Mouse (Mus musculus) intestine, embryonic 16.5 days (tissue): ENCODE data around the gene Sema6c. TPM values are rescaled to one million over a fixed set of nuclear protein-coding genes. Genes with fewer than 3 reads are reported as not detected.
A peak's percentile ranks its signal among the peaks of the same experiment; 100 is the strongest.

Experiments
- ATAC-seq: fragments of 200-750 bp; cut with Nextera tagmentation; 2 replicates; pipeline ENCODE4 v1.8.0; 2017; ENCODE audit warnings: moderate TSS enrichment, moderate library complexity
- H3K27ac ChIP-seq: fragments of 300-500 bp; sonication (generic); 2 replicates; pipeline ENCODE4 v1.5.1; 2014; ENCODE audit warnings: mild to moderate bottlenecking, low read length
- H3K27me3 ChIP-seq: fragments of 300-500 bp; sonication (generic); replicated peaks from 2 replicates; pipeline ENCODE4 v1.6.1; 2014; ENCODE audit warnings: low read length, control low read depth, mixed read lengths; ENCODE audit not compliant: control insufficient read depth, insufficient read depth
- H3K36me3 ChIP-seq: fragments of 300-500 bp; sonication (generic); 2 replicates; pipeline ENCODE4 v1.6.1; 2014; ENCODE audit warnings: low read length, control low read depth; ENCODE audit not compliant: control insufficient read depth, insufficient read depth
- H3K4me1 ChIP-seq: fragments of 300-500 bp; sonication (generic); 2 replicates; pipeline ENCODE4 v1.6.1; 2014; ENCODE audit warnings: low read length, control low read depth, mixed read lengths; ENCODE audit not compliant: control insufficient read depth, insufficient read depth
- H3K4me2 ChIP-seq: fragments of 300-500 bp; sonication (generic); 2 replicates; pipeline ENCODE4 v1.6.1; 2014; ENCODE audit warnings: low read depth, low read length, control low read depth
- H3K4me3 ChIP-seq: fragments of 300-500 bp; sonication (generic); 2 replicates; pipeline ENCODE4 v1.5.1; 2014; ENCODE audit warnings: mild to moderate bottlenecking, low read length
- H3K9ac ChIP-seq: fragments of 300-500 bp; sonication (generic); 2 replicates; pipeline ENCODE4 v1.6.1; 2014; ENCODE audit warnings: low read depth, low read length
- H3K9me3 ChIP-seq: fragments of 300-500 bp; sonication (generic); 2 replicates; pipeline ENCODE4 v1.6.1; 2016; ENCODE audit warnings: low read length, control low read depth; ENCODE audit not compliant: control insufficient read depth
- WGBS: fragments of 180-500 bp; shearing (Covaris S2); extraction: QIAGEN DNeasy Blood & Tissue Kit; methylation state at CpG from one replicate; pipeline ENCODE4 v1.1.7; 2014; 5-methylcytosine and 5-hydroxymethylcytosine counted together
- polyA plus RNA-seq: library from polyadenylated mRNA; unstranded; fragments of >200 nt; fragmentation: Nextera tagmentation; extraction: Ambion mirVana; gene quantifications from 2 replicates; pipeline ENCODE4 v1.2.1, GENCODE M21; 2015

Gene Sema6c
- polyA plus RNA-seq, 1 experiment from 2014 or later, result 1.1 TPM

DNA sequence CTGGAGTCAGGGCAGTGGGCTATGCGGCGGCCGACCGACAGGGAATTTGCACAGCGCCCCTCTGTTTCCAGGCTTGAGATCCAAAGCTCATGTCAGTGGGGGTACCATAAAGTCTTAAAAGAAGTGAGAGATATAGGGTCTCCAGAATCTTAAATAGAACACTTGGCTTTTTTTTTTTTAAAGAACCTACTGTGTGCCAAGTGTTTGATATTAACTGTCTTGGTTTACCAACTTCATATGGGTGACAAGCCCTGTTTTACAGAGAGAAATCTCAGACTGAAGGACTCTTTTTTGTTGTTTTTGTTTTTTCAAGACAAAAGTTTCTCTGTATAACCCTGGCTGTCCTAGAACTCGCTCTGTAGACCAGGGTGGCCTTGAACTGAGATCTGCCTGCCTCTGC is 19.5 kb upstream of the Sema6c start:
- Histone ChIP-seq H3K4me1 (no peaks in the 10 kb centered on the region), H3K4me2 (no peak overlapping the region), H3K4me3 (no peak overlapping the region), H3K36me3 (no peaks in the 10 kb centered on the region), H3K27ac (no peak overlapping the region), H3K9me3 (no peaks in the 10 kb centered on the region), H3K9ac (no peak overlapping the region), H3K27me3 (no peaks in the 10 kb centered on the region)
- 88% methylated on average over 6 of the region's 6 CpGs for WGBS
- no peak for ATAC-seq

DNA sequence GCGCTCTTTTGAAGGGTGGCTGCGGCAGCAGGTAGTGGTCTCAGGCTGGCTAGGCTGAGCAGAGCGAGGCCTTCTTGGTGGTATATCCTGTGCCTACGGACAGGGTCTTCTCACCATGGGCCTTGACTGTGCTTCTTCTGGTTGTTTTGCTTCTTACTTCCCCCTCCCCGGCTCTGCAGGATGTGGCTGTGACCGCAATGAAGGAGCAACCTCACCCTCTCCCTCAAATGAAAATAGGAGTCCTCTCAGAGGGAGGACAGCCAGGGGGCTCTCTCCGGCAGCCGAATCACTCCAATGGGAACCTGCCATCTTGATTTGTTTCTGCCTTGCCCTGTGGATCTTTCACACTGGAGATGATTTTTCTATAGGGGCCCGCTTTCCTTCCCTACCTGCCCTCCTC is 18.8 kb upstream of the Sema6c start:
- Histone ChIP-seq H3K36me3 (no peaks in the 10 kb centered on the region), H3K9ac (no peak overlapping the region), H3K4me2 (no peak overlapping the region), H3K27me3 (no peaks in the 10 kb centered on the region), H3K4me1 (no peaks in the 10 kb centered on the region), H3K4me3 (no peak overlapping the region), H3K27ac (no peak overlapping the region), H3K9me3 (no peaks in the 10 kb centered on the region)
- ATAC-seq, result no peak
- 90% methylated on average over 9 of the region's 9 CpGs for WGBS

DNA sequence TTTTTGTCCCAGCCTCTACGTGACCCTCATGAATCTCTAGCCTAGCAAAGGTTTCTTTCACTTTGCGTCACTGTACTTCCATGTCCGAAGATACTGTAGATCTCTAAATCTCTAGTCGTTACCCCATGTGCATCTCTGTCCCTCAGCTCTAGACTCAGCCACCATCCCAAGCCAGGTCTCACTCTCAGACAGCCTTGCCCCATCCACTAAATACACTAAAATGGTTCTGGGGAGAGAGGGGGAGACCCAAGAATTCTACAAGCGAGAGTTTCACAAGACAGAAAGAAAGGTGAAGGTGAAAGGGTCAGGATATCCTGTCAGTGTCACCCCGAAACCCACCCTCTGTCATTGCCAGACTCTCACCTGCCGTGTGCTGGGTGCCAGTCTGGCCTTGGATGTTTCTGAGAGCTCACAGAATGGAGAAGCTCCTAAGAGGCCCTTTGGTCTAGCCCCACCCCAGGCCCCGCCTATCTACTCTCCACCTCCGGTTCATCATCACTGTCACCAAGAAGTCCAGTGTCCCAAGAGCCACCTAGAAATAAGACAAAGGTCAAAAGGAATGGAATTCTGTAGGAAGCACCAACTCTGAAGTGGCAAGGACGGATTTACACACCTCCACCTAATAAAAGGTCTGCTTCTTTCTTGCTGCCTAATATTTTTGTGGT is 18.2 kb upstream of the Sema6c start, which contains the start of gene Tnfaip8l2:
TSS of gene Tnfaip8l2 (minus strand) at position 409 of the 665 bp plus-strand sequence.
- H3K27me3 ChIP-seq, result no peaks in the 10 kb centered on the region
- no peak within 1 kb of the TSS for H3K4me3 ChIP-seq
- no peaks in the 10 kb centered on the region for H3K9me3 ChIP-seq
- WGBS, result 83% methylated on average over 10 of the region's 10 CpGs
- no peak within 1 kb of the TSS for H3K4me2 ChIP-seq
- no peak within 1 kb of the TSS for H3K27ac ChIP-seq
- no peak within 1 kb of the TSS for H3K9ac ChIP-seq
- ATAC-seq, result peak; percentile 54
- no peaks in the 10 kb centered on the region for H3K36me3 ChIP-seq
- H3K4me1 ChIP-seq, result no peaks in the 10 kb centered on the region

DNA sequence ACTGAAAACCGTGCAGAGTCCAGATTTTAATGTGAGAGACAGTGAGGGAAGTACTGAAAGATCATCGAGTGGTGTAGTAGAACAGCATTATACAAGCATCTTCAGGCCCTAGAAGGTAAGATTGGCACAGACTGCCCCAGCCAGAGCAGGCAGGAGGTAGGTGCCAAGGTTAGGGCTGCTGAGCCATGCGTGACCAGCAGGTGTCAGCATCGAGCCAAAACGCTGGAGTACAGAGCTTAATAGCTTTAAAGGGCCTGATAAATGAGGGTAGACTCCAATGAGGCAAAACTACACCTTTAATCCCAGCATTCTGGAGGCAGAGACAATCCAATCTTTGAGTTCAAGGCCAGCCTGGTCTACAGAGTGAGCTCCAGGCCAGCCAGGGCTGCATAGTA is 17.6 kb upstream of the Sema6c start:
- peak; percentile 82; the same call in 1 of the 2 replicates for ATAC-seq
- Histone ChIP-seq H3K4me2 (no peak overlapping the region), H3K4me3 (no peak overlapping the region), H3K9ac (no peak overlapping the region), H3K36me3 (no peaks in the 10 kb centered on the region), H3K27ac (no peak overlapping the region), H3K9me3 (no peaks in the 10 kb centered on the region), H3K4me1 (no peaks in the 10 kb centered on the region), H3K27me3 (no peaks in the 10 kb centered on the region)
- 8% methylated on average over 5 of the region's 5 CpGs for WGBS

DNA sequence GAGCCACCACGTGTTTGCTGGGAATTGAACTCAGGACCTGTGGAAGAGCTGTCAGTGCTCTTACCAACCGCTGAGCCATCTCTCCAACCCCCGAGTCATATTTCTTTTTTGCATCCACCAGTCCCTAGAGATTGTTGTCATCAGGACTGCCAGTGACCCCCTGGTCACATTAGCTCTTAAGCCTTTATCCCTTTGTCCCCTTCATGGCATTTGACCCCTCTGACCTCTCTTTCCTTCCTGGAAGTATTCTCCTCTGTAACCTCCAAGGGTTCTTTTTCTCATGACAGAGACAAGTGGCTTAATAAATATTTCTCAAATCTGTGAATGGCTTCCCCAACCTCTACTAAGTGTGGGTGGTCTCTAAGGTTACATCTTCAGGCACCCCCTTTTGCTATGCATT is 12.3 kb upstream of the Sema6c start:
- H3K9me3 ChIP-seq, result no peaks in the 10 kb centered on the region
- H3K4me1 ChIP-seq, result no peaks in the 10 kb centered on the region
- H3K4me3 ChIP-seq, result no peak overlapping the region
- no peak for ATAC-seq
- H3K27ac ChIP-seq, result no peak overlapping the region
- no peak overlapping the region for H3K4me2 ChIP-seq
- no peaks in the 10 kb centered on the region for H3K27me3 ChIP-seq
- no peaks in the 10 kb centered on the region for H3K36me3 ChIP-seq
- WGBS, result 68% methylated on average over 3 of the region's 3 CpGs
- no peak overlapping the region for H3K9ac ChIP-seq

DNA sequence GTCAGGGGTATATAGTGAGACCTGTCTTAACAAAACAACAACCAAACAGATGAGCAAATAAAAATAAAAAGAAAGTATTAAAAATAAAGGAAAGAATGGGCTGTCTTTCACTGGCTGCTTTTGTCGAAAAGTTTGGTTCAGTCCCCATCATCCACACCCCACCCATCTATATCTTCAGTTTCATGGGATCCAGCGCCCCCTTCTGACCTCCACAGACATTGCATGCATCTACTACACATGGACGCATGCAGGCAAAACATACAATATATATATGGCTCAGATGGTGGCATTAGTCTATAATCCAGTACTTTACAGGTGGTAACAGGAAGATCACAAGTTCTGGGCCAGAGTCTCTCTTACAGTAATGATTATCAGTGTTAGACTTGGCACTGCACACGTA is 6.4 kb upstream of the Sema6c start:
- 47% methylated on average over 4 of the region's 4 CpGs for WGBS
- no peak for ATAC-seq

DNA sequence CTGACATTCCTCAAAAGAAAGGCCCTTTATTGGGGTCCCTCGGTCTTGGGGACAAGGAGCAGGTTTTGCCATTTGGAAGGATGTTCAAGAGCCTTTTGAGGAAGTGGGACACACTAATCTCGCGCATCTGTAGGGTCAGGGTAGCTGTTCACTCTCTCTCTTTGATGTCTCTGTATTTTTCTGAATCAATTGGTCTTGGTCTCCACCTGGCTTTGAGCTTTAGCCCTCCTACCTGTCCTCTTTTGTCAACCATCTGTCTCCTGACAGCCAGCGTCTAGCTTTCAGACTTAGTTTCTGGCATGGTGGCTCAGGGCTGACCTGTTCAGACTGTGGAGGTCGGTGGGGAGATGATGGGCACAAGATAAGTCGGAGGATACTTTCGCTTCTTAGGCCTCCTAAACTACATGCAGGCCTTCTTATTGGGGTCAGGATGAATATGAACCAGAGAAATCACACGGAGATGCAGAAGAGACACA is 708 bp upstream of the Sema6c start:
- Histone ChIP-seq H3K9me3 (no peaks in the 10 kb centered on the region), H3K4me1 (peaks cover 28% of the 10 kb centered on the region), H3K4me2 (peak overlapping the region; percentile 90), H3K4me3 (peak overlapping the region; percentile 64), H3K27ac (no peak overlapping the region; the same call in 1 of the 2 replicates), H3K9ac (peak overlapping the region; percentile 63), H3K27me3 (no peaks in the 10 kb centered on the region), H3K36me3 (no peaks in the 10 kb centered on the region)
- ATAC-seq, result no peak
- WGBS, result 23% methylated on average over 8 of the region's 8 CpGs

More for the DNA sequence above, 6.4 kb upstream of the Sema6c start:
- Histone ChIP-seq H3K27ac (no peak overlapping the region), H3K27me3 (no peaks in the 10 kb centered on the region), H3K36me3 (no peaks in the 10 kb centered on the region), H3K4me3 (no peak overlapping the region), H3K9ac (no peak overlapping the region), H3K9me3 (no peaks in the 10 kb centered on the region), H3K4me2 (no peak overlapping the region), H3K4me1 (no peaks in the 10 kb centered on the region)

DNA sequence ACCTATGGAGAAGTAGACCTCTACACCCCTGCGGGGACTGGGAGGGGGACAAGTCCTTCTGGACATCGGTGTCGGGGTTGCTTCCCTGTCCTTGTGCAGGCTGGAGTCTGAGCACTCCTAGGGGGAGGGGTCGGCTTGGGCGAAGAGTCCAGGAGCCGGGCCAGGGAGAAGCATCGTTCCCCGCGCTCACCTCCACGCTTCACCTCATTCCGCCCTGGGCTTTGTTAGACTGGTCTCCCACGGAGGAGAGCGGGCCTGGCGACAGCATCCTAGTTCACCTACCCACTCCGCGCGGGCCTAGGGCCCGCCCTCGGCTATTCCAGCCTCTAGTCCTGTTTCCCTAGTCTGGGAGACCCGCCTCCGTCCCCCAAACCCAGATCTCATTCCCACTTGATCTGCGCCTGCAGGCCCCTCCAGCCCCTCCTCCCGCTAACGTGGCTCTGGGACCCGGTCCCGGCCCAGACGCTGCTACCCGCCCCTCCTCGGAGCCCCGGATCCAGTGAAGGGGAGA is 839 bp downstream of the Sema6c start:
- Histone ChIP-seq H3K27me3 (no peaks in the 10 kb centered on the region), H3K36me3 (no peaks in the 10 kb centered on the region), H3K9ac (peak overlapping the region; percentile 66), H3K4me3 (peak overlapping the region; percentile 64), H3K4me2 (peak overlapping the region; percentile 90), H3K27ac (no peak overlapping the region), H3K4me1 (peaks cover 28% of the 10 kb centered on the region), H3K9me3 (no peaks in the 10 kb centered on the region)
- 1% methylated on average over 30 of the region's 30 CpGs for WGBS
- ATAC-seq, result no peak

DNA sequence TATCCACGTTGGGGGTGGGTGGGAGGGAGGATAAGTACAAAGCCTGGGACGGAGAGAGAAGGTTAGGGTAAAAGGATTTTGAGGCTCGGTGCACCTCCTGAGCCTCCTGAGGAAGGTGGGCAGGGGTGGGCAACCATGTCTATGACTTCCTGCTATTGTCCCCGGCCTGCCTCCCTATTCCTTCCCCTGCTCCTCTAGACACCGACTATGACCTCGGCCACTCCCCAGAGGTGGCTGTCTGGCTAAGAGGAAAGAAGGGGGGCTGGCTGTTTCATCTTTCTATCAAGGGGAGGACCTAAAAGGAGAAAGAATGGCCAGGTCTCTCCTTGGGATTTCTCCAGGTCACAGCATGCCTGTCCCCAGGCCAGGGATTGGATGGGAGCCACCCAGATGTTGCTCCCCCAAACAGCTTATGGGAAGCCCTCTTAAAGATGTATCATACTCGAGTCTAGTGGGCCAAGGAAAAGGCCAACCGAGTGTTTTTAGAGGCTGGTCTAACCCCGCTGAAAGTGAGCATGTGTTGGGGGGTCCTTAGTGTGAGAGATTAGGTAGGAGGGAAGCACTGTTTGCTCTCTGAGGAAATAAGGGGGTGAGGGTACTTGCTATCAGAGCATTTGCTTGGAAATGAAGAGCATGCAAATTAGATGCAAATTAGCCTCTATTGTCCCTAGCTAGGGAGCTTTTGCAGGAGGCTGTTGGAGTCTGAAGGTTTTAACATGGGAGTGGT is 1.5 kb downstream of the Sema6c start:
- H3K27ac ChIP-seq, result no peak overlapping the region
- no peaks in the 10 kb centered on the region for H3K27me3 ChIP-seq
- H3K4me1 ChIP-seq, result peaks cover 28% of the 10 kb centered on the region
- H3K4me2 ChIP-seq, result peak overlapping the region; percentile 90
- H3K9me3 ChIP-seq, result no peaks in the 10 kb centered on the region
- peak overlapping the region; percentile 66 for H3K9ac ChIP-seq
- 16% methylated on average over 9 of the region's 9 CpGs for WGBS
- peak overlapping the region; percentile 64 for H3K4me3 ChIP-seq
- ATAC-seq, result no peak
- H3K36me3 ChIP-seq, result no peaks in the 10 kb centered on the region
